Mouse (Mus musculus) MEL (cell line): ENCODE data around the gene Ano2. TPM values are rescaled to one million over a fixed set of nuclear protein-coding genes. Genes with fewer than 3 reads are reported as not detected.

ENCODE experiments used
- DNase-seq: peaks from one replicate; pipeline ENCODE4 v3.0.0; 2011; ENCODE audit warnings: low read depth, low spot score
- H3K27ac ChIP-seq: 2 replicates; pipeline ENCODE4 v1.5.1; 2012; ENCODE audit warnings: low read depth, mild to moderate bottlenecking, control low read depth, low read length, moderate library complexity; ENCODE audit not compliant: control insufficient read depth
- H3K27me3 ChIP-seq, 2 experiments: fragments of 150-350 bp in 1 of 2; sonication (generic) in 1 of 2; 2 replicates each; pipeline ENCODE4 v1.6.1; 2012; ENCODE audit warnings: low read length in 2 of 2, mild to moderate bottlenecking in 2 of 2, improper control_type of control experiment in 1 of 2, moderate library complexity in 1 of 2; ENCODE audit not compliant: insufficient read depth in 2 of 2, control insufficient read depth in 1 of 2
- H3K36me3 ChIP-seq, 2 experiments: 2 replicates each; pipeline ENCODE4 v1.6.1; 2012 to 2014; ENCODE audit warnings: low read length in 2 of 2, improper control_type of control experiment in 1 of 2, inconsistent platforms in 1 of 2, mild to moderate bottlenecking in 1 of 2; ENCODE audit not compliant: insufficient read depth in 2 of 2, control insufficient read depth in 1 of 2
- H3K4me1 ChIP-seq, 2 experiments: fragments of 150-350 bp in 1 of 2; sonication (generic) in 1 of 2; 2 replicates each; pipeline ENCODE4 v1.6.1; 2012; ENCODE audit warnings: low read length in 2 of 2, improper control_type of control experiment in 1 of 2, mild to moderate bottlenecking in 1 of 2; ENCODE audit not compliant: insufficient read depth in 2 of 2, control insufficient read depth in 1 of 2
- H3K4me3 ChIP-seq, 2 experiments: fragments of 150-350 bp in 1 of 2; sonication (generic) in 1 of 2; 2 replicates each; pipeline ENCODE4 v1.5.1; 2012; ENCODE audit warnings: low read depth in 2 of 2, low read length in 2 of 2, mild to moderate bottlenecking in 2 of 2, moderate library complexity in 2 of 2, control low read depth in 1 of 2, improper control_type of control experiment in 1 of 2; ENCODE audit not compliant: control insufficient read depth in 1 of 2, insufficient read depth in 1 of 2
- H3K79me2 ChIP-seq: 2 replicates; pipeline ENCODE4 v1.6.1; 2012; ENCODE audit warnings: mild to moderate bottlenecking, low read length, moderate library complexity; ENCODE audit not compliant: control insufficient read depth, poor library complexity, insufficient read depth
- H3K9ac ChIP-seq: 2 replicates; pipeline ENCODE4 v1.6.1; 2012; ENCODE audit warnings: low read depth, mild to moderate bottlenecking, control low read depth, low read length, moderate library complexity; ENCODE audit not compliant: control insufficient read depth, poor library complexity, severe bottlenecking
- H3K9me3 ChIP-seq: fragments of 150-350 bp; sonication (generic); replicated peaks from 2 replicates; pipeline ENCODE4 v1.6.1; 2012; ENCODE audit warnings: mild to moderate bottlenecking, low read length, improper control_type of control experiment, moderate library complexity; ENCODE audit not compliant: insufficient read depth
- CTCF ChIP-seq, 3 experiments: IDR thresholded peaks in 2 of 3; conservative IDR thresholded peaks in 1 of 3; 2 replicates each; pipeline ENCODE4 v1.5.1; 2011 to 2012; ENCODE audit warnings: low read length in 3 of 3, low read depth in 2 of 3, mild to moderate bottlenecking in 2 of 3, improper control_type of control experiment in 1 of 3, inconsistent platforms in 1 of 3, mixed read lengths in 1 of 3, moderate library complexity in 1 of 3; ENCODE audit not compliant: control insufficient read depth in 1 of 3, insufficient read depth in 1 of 3, poor library complexity in 1 of 3, severe bottlenecking in 1 of 3
- GATA1 ChIP-seq: IDR thresholded peaks from 2 replicates; pipeline ENCODE4 v1.6.1; 2011; ENCODE audit warnings: low read depth, low read length, improper control_type of control experiment
- HCFC1 ChIP-seq: IDR thresholded peaks from 2 replicates; pipeline ENCODE4 v1.6.1; 2012; ENCODE audit warnings: low read depth, mild to moderate bottlenecking, inconsistent platforms, low read length, improper control_type of control experiment, moderate library complexity
- MAFK ChIP-seq: IDR thresholded peaks from 2 replicates; pipeline ENCODE4 v1.6.1; 2011; ENCODE audit warnings: low read depth, mild to moderate bottlenecking, low read length, improper control_type of control experiment, borderline replicate concordance
- MEF2A ChIP-seq: IDR thresholded peaks from 2 replicates; pipeline ENCODE4 v1.6.1; 2014; ENCODE audit warnings: low read depth, mild to moderate bottlenecking, inconsistent platforms, low read length, improper control_type of control experiment; ENCODE audit not compliant: poor library complexity, insufficient replicate concordance, severe bottlenecking; ENCODE audit errors: extremely low read depth
- MXI1 ChIP-seq: IDR thresholded peaks from 2 replicates; pipeline ENCODE4 v1.6.1; 2011; ENCODE audit warnings: mild to moderate bottlenecking, low read depth, low read length, improper control_type of control experiment
- MYB ChIP-seq: IDR thresholded peaks from 2 replicates; pipeline ENCODE4 v1.6.1; 2011; ENCODE audit warnings: mild to moderate bottlenecking, low read depth, low read length, improper control_type of control experiment
- MYC ChIP-seq: IDR thresholded peaks from 2 replicates; pipeline ENCODE4 v1.6.1; 2011; ENCODE audit warnings: low read depth, mild to moderate bottlenecking, low read length, improper control_type of control experiment, moderate library complexity
- POLR2A ChIP-seq, 2 experiments: IDR thresholded peaks; 2 replicates each; pipeline ENCODE4 v1.6.1; 2011 to 2012; ENCODE audit warnings: low read length in 2 of 2, mild to moderate bottlenecking in 2 of 2, control low read depth in 1 of 2, improper control_type of control experiment in 1 of 2, low read depth in 1 of 2, moderate library complexity in 1 of 2; ENCODE audit not compliant: control insufficient read depth in 1 of 2, insufficient read depth in 1 of 2, poor library complexity in 1 of 2
- POLR2AphosphoS5 ChIP-seq: IDR thresholded peaks from 2 replicates; pipeline ENCODE4 v1.6.1; 2012; ENCODE audit warnings: low read depth, borderline replicate concordance, mild to moderate bottlenecking, inconsistent platforms, low read length, moderate library complexity, mixed read lengths
- SIN3A ChIP-seq: IDR thresholded peaks from 2 replicates; pipeline ENCODE4 v1.6.1; 2012; ENCODE audit warnings: low read length, improper control_type of control experiment, inconsistent platforms
- UBTF ChIP-seq: IDR thresholded peaks from 2 replicates; pipeline ENCODE4 v1.6.1; 2012; ENCODE audit warnings: low read depth, mild to moderate bottlenecking, inconsistent platforms, low read length, improper control_type of control experiment, moderate library complexity, borderline replicate concordance; ENCODE audit not compliant: insufficient read depth
- USF1 ChIP-seq: IDR thresholded peaks from 2 replicates; pipeline ENCODE4 v1.6.1; 2014; ENCODE audit warnings: low read depth, mild to moderate bottlenecking, inconsistent platforms, low read length, improper control_type of control experiment, moderate library complexity
- ZNF384 ChIP-seq: IDR thresholded peaks from 2 replicates; pipeline ENCODE4 v1.6.1; 2012; ENCODE audit warnings: low read depth, mild to moderate bottlenecking, inconsistent platforms, low read length, improper control_type of control experiment
- polyA plus RNA-seq, 2 experiments: library from polyadenylated mRNA; stranded (reverse) in 1 of 2; unstranded in 1 of 2; fragments of >175 nt in 1 of 2; fragments of >200 nt in 1 of 2; gene quantifications; 2 replicates each; pipeline versions ENCODE4 v1.2.1 to v1.2.4; 2012; ENCODE audit warnings: low replicate concordance in 2 of 2, low read depth in 1 of 2; ENCODE audit not compliant: insufficient read length in 2 of 2, insufficient read depth in 1 of 2, missing spikeins in 1 of 2
- total RNA-seq: library from RNA; depleted of rRNA; stranded (reverse); fragments of 300-350 nt; gene quantifications from 2 replicates; pipeline ENCODE4 v1.2.3, GENCODE M21; 2012

Gene Ano2
- total and polyA plus RNA-seq, 3 experiments, result not detected

- no peaks in the 10 kb centered on the region for H3K27me3 ChIP-seq
- no peak overlapping the region for H3K4me3 ChIP-seq
- TF ChIP-seq MYC, result no peak
- no peak for TF ChIP-seq MEF2A
- no peak for TF ChIP-seq POLR2A (IDR thresholded peaks at IDR 0.05; ENCODE audit: control insufficient read depth in 1 of 2, insufficient read depth in 1 of 2, low read depth in 1 of 2, low read length in 2 of 2, poor library complexity in 1 of 2)
- TF ChIP-seq POLR2AphosphoS5, result no peak
- no peak overlapping the region for H3K27ac ChIP-seq
- H3K4me1 ChIP-seq, result no peaks in the 10 kb centered on the region
- H3K9me3 ChIP-seq, result no peaks in the 10 kb centered on the region
- no peaks in the 10 kb centered on the region for H3K79me2 ChIP-seq
- no peaks in the 10 kb centered on the region for H3K36me3 ChIP-seq
- H3K9ac ChIP-seq, result no peak overlapping the region
- DNase-seq, result no peak
Measured at GRCm38 (mm10) chr6:126003002-126003742, 313.0 kb downstream of the Ano2 start.

GRCm38 (mm10) chr6:126006647-126007046 is 316.4 kb downstream of the Ano2 start:
- DNase-seq, result no peak
- Histone ChIP-seq H3K27ac (no peak overlapping the region), H3K27me3 (no peaks in the 10 kb centered on the region), H3K9ac (no peak overlapping the region), H3K4me3 (no peak overlapping the region), H3K4me1 (no peaks in the 10 kb centered on the region), H3K36me3 (no peaks in the 10 kb centered on the region), H3K9me3 (no peaks in the 10 kb centered on the region), H3K79me2 (no peaks in the 10 kb centered on the region)
- TF ChIP-seq GATA1, result no peak
- TF ChIP-seq POLR2AphosphoS5, result no peak
- TF ChIP-seq MXI1, result no peak
- TF ChIP-seq HCFC1, result no peak
- TF ChIP-seq SIN3A, result no peak
- no peak for TF ChIP-seq ZNF384
- TF ChIP-seq CTCF (IDR thresholded peaks at IDR 0.05 in 2 of 3, conservative IDR thresholded peaks at IDR 0.05 in 1 of 3; ENCODE audit: control insufficient read depth in 1 of 3, insufficient read depth in 1 of 3, low read depth in 2 of 3, low read length in 3 of 3, poor library complexity in 1 of 3, severe bottlenecking in 1 of 3), result no peak
- no peak for TF ChIP-seq MYB
- no peak for TF ChIP-seq MAFK
- no peak for TF ChIP-seq USF1
- TF ChIP-seq UBTF, result no peak
